Comparison of ENCODE assay signal across 8 mouse cellular contexts in genomic region chr11:104289199-104290031, GRCm38 (mm10). TPM values are rescaled to one million over a fixed set of nuclear protein-coding genes. Genes with fewer than 3 reads are reported as not detected.
DNase-seq lines count a peak whose midpoint lies in the region; ATAC-seq and TF ChIP-seq lines count a peak whose summit lies in the region.

No protein-coding gene starts in this region.

- peaks cover 3% of the 10 kb centered on the region; the same call in 1 of the 2 replicates for H3K4me1 ChIP-seq in embryonic facial prominence, embryonic 11.5 days (ENCODE audit: control insufficient read depth, insufficient read depth, low read length)
- peaks cover 5% of the 10 kb centered on the region; the same call in 1 of the 2 replicates for H3K4me1 ChIP-seq in limb, embryonic 14.5 days (ENCODE audit: control insufficient read depth, insufficient read depth, low read length)
- H3K4me1 ChIP-seq in midbrain, embryonic 15.5 days, result peaks cover 14% of the 10 kb centered on the region

- no peaks in the 10 kb centered on the region for H3K27me3 ChIP-seq in embryonic facial prominence, embryonic 11.5 days (ENCODE audit: control insufficient read depth, insufficient read depth, low read length)
- no peaks in the 10 kb centered on the region for H3K27me3 ChIP-seq in limb, embryonic 14.5 days (ENCODE audit: control insufficient read depth, insufficient read depth, low read length)
- H3K27me3 ChIP-seq in midbrain, embryonic 15.5 days (replicated peaks), result no peaks in the 10 kb centered on the region

- peak; percentile 92 for DNase-seq in 3T3-L1 (ENCODE audit: low read depth, low spot score)
- DNase-seq in adrenal gland, adult 2 months, result peak; percentile 70
- peak; percentile 87 for DNase-seq in embryonic facial prominence, embryonic 11.5 days (ENCODE audit: low spot score)
- peak; percentile 79 for DNase-seq in kidney, adult 9 months
- peak; percentile 55 for DNase-seq in limb, embryonic 14.5 days (ENCODE audit: low spot score)
- DNase-seq in spleen, postnatal 4 days (ENCODE audit: low spot score in 2 of 2), result peak; percentile 70 to 86

- H3K4me3 ChIP-seq in embryonic facial prominence, embryonic 11.5 days (ENCODE audit: low read depth, low read length), result no peak overlapping the region
- no peak overlapping the region for H3K4me3 ChIP-seq in limb, embryonic 14.5 days (replicated peaks; ENCODE audit: low read length)
- no peak overlapping the region for H3K4me3 ChIP-seq in midbrain, embryonic 15.5 days

- peak; percentile 76 for ATAC-seq in embryonic facial prominence, embryonic 11.5 days (replicated peaks; ENCODE audit: insufficient number of reproducible peaks, low FRiP score, low TSS enrichment, low read depth)
- ATAC-seq in granulocyte monocyte progenitor cell, adult 5-6 weeks (replicated peaks; ENCODE audit: poor library complexity, severe bottlenecking), result peak; percentile 91
- ATAC-seq in limb, embryonic 14.5 days (ENCODE audit: low FRiP score, low read depth), result peak; percentile 73
- peak; percentile 34 for ATAC-seq in midbrain, embryonic 15.5 days (replicated peaks)

- H3K27ac ChIP-seq in embryonic facial prominence, embryonic 11.5 days (replicated peaks; ENCODE audit: low read depth, low read length), result peak overlapping the region; percentile 43
- 0 out of 2 replicates have a peak overlapping the region, but pooled peaks have one; percentile 39 for H3K27ac ChIP-seq in limb, embryonic 14.5 days (replicated peaks; ENCODE audit: low read depth, low read length)
- H3K27ac ChIP-seq in midbrain, embryonic 15.5 days, result peak overlapping the region; percentile 58; the same call in 1 of the 2 replicates

- peak overlapping the region; percentile 25 for H3K9ac ChIP-seq in embryonic facial prominence, embryonic 11.5 days (replicated peaks; ENCODE audit: low read length)
- no peak overlapping the region for H3K9ac ChIP-seq in limb, embryonic 14.5 days (ENCODE audit: low read depth, low read length, severe bottlenecking)
- H3K9ac ChIP-seq in midbrain, embryonic 15.5 days, result no peak overlapping the region

- H3K9me3 ChIP-seq in embryonic facial prominence, embryonic 11.5 days (replicated peaks; ENCODE audit: control insufficient read depth, low read length), result no peaks in the 10 kb centered on the region
- no peaks in the 10 kb centered on the region for H3K9me3 ChIP-seq in limb, embryonic 14.5 days (ENCODE audit: control insufficient read depth, low read length)
- H3K9me3 ChIP-seq in midbrain, embryonic 15.5 days, result no peaks in the 10 kb centered on the region

- TF ChIP-seq POLR2A in limb, embryonic 14.5 days (IDR thresholded peaks at IDR 0.05; ENCODE audit: borderline replicate concordance, extremely low read depth, insufficient read depth, insufficient read length), result no peak

- no peaks in the 10 kb centered on the region for H3K36me3 ChIP-seq in embryonic facial prominence, embryonic 11.5 days (replicated peaks; ENCODE audit: control insufficient read depth, insufficient read depth, low read depth, low read length)
- no peaks in the 10 kb centered on the region for H3K36me3 ChIP-seq in limb, embryonic 14.5 days (ENCODE audit: control insufficient read depth, insufficient read depth, low read length)
- H3K36me3 ChIP-seq in midbrain, embryonic 15.5 days (replicated peaks), result peaks cover 12% of the 10 kb centered on the region

- H3K4me2 ChIP-seq in embryonic facial prominence, embryonic 11.5 days (ENCODE audit: low read depth, low read length), result no peak overlapping the region; the same call in 1 of the 2 replicates
- H3K4me2 ChIP-seq in limb, embryonic 14.5 days (replicated peaks; ENCODE audit: low read depth, low read length, severe bottlenecking), result no peak overlapping the region
- H3K4me2 ChIP-seq in midbrain, embryonic 15.5 days, result no peak overlapping the region

- 8% methylated on average over 13 of the region's 13 CpGs for WGBS in embryonic facial prominence, embryonic 11.5 days
- WGBS in limb, embryonic 14.5 days, result 13% methylated on average over 12 of the region's 13 CpGs
- WGBS in midbrain, embryonic 15.5 days, result 14% methylated on average over 13 of the region's 13 CpGs

RNA-seq across cellular contexts. Expression of gene Mapt, which starts 58.2 kb away (rescaled TPM):
- total RNA-seq in adrenal gland, adult 2 months (2021), result 100 to 1,000 TPM in 1 of 2 experiments, 10 to 100 TPM in 1; 95.3 to 270 TPM
- polyA plus RNA-seq in adrenal gland, adult 2 months (2012; rRNA removed), result 38.0 and 59.1 TPM in 2 replicates
- 18.2 and 27.1 TPM in 2 replicates for polyA plus RNA-seq in embryonic facial prominence, embryonic 11.5 days (2014; fragmentation: Nextera tagmentation; extraction: Ambion mirVana)
- not detected in 2 replicates for total RNA-seq in granulocyte monocyte progenitor cell, adult 5-6 weeks (2014; fragmentation: Nextera tagmentation)
- total RNA-seq in granulocyte monocyte progenitor cell, adult 5-6 weeks (2017), result not detected in 2 replicates
- polyA plus RNA-seq in limb, embryonic 14.5 days (2012; rRNA removed), result 2.2 and 2.6 TPM in 2 replicates
- 1.8 and 2.2 TPM in 2 replicates for polyA plus RNA-seq in limb, embryonic 14.5 days (2014; fragmentation: Nextera tagmentation; extraction: Ambion mirVana)
- 1,028 and 1,112 TPM in 2 replicates for polyA plus RNA-seq in midbrain, embryonic 15.5 days (2015; fragmentation: Nextera tagmentation; extraction: Ambion mirVana)

Comparison
In these comparisons a context has a peak if more than half of its experiments do, and no peak if none do; other contexts are left out.
1. ATAC-seq: peak in every context shown above with its lines; median percentile 91 in granulocyte monocyte progenitor cell, adult 5-6 weeks; 76 in embryonic facial prominence, embryonic 11.5 days; 73 in limb, embryonic 14.5 days; 34 in midbrain, embryonic 15.5 days.
2. RNA of gene Mapt, which starts 58.2 kb away (polyA plus RNA-seq): 1,028 to 1,112 TPM in midbrain, embryonic 15.5 days; 38.0 to 59.1 TPM in adrenal gland, adult 2 months, 18.2 to 27.1 TPM in embryonic facial prominence, embryonic 11.5 days and 1.8 to 2.6 TPM in limb, embryonic 14.5 days; every median in the first group is over 10 times any median in the second.
3. Peak in every context shown above with its lines, with median percentiles within 50 percentile points of each other: DNase-seq and H3K27ac ChIP-seq.